Mouse (Mus musculus) right cerebral cortex, postnatal 25 days (tissue): ENCODE data around the gene Prkra.

Experiments used
- DNase-seq: peaks from one replicate; pipeline ENCODE4 v3.0.0; 2022

Prkra gene

GRCm38 (mm10) chr2:76647883-76648570 lies at the start of gene Prkra, which contains the start of gene Pjvk:
Prkra (minus strand) TSS chr2:76648015.
Pjvk (plus strand) TSS chr2:76648476.
- peak; percentile 92 for DNase-seq

- no peak for DNase-seq
Observed at GRCm38 (mm10) chr2:76695290-76695689, 47.5 kb upstream of the Prkra start.

GRCm38 (mm10) chr2:76693765-76694164 lies 46.0 kb upstream of the Prkra start:
- no peak for DNase-seq

- DNase-seq: no peak
Observed at GRCm38 (mm10) chr2:76690436-76691204, 42.8 kb upstream of the Prkra start.

- no peak for DNase-seq
Observed at GRCm38 (mm10) chr2:76688162-76688561, 40.3 kb upstream of the Prkra start.

GRCm38 (mm10) chr2:76687608-76688007 lies 39.8 kb upstream of the Prkra start:
- no peak for DNase-seq

- DNase-seq: no peak
Observed at GRCm38 (mm10) chr2:76686986-76687385, 39.2 kb upstream of the Prkra start.

- no peak for DNase-seq
Observed at GRCm38 (mm10) chr2:76682301-76682700, 34.5 kb upstream of the Prkra start.

- DNase-seq: no peak
Observed at GRCm38 (mm10) chr2:76676401-76677226, 28.8 kb upstream of the Prkra start.

- DNase-seq: no peak
Observed at GRCm38 (mm10) chr2:76675949-76676348, 28.1 kb upstream of the Prkra start.

- no peak for DNase-seq
Observed at GRCm38 (mm10) chr2:76675451-76675850, 27.6 kb upstream of the Prkra start.

GRCm38 (mm10) chr2:76674725-76675427 lies 27.1 kb upstream of the Prkra start, which contains the start of gene Plekha3:
Plekha3 (plus strand) TSS chr2:76675281.
- DNase-seq: peak; percentile 87

GRCm38 (mm10) chr2:76673472-76674081 lies 25.8 kb upstream of the Prkra start:
- DNase-seq: no peak

- peak; percentile 85 for DNase-seq
Observed at GRCm38 (mm10) chr2:76672966-76673392, 25.2 kb upstream of the Prkra start, which contains the start of gene Fkbp7. Fkbp7 (minus strand) TSS chr2:76673116.

GRCm38 (mm10) chr2:76672134-76672745 lies 24.4 kb upstream of the Prkra start:
- DNase-seq: no peak

- no peak for DNase-seq
Observed at GRCm38 (mm10) chr2:76671641-76672040, 23.8 kb upstream of the Prkra start.

GRCm38 (mm10) chr2:76667200-76667599 lies 19.4 kb upstream of the Prkra start:
- DNase-seq: no peak

- no peak for DNase-seq
Observed at GRCm38 (mm10) chr2:76665531-76665930, 17.7 kb upstream of the Prkra start.

GRCm38 (mm10) chr2:76659419-76659818 lies 11.6 kb upstream of the Prkra start:
- DNase-seq: no peak

GRCm38 (mm10) chr2:76658551-76658950 lies 10.7 kb upstream of the Prkra start:
- DNase-seq: no peak

GRCm38 (mm10) chr2:76655982-76656381 lies 8.2 kb upstream of the Prkra start:
- no peak for DNase-seq

GRCm38 (mm10) chr2:76655444-76655843 lies 7.6 kb upstream of the Prkra start:
- no peak for DNase-seq
